Comparison of ENCODE assay signal across 17 mouse cellular contexts in the genomic region with DNA sequence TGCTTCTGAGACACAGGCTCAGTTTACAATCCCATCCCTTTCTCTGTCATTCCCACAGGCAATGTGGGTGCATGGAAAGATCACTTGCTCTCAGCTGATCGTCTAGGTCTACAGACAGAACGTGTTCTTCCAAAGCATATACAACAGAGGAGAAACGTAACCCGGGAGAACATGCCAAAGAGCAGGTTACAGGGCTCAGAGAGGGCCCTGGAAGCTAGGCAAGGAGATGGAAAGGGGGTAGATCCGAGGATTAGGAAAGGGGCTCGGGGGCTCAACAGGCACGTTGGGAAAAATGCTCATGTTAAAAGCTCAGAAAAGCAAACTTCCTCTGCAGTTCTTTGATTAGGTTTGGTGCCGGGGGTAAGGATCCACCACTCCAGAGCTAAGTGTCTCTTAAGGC. TPM values are rescaled to one million over a fixed set of nuclear protein-coding genes. Genes with fewer than 3 reads are reported as not detected.
"Had no signal": no experiment of that assay in that cellular context is flagged by ENCODE, and none has a peak within 500 bp of the region (broad histone marks: within the 10 kb centered on the region; RNA-seq: fewer than 3 reads in every experiment).

No protein-coding gene starts in this region.

- H3K9ac ChIP-seq: neural tube, embryonic 13.5 days; neural tube, embryonic 15.5 days; stomach, embryonic 15.5 days had no signal

- DNase-seq: retina, postnatal 1 day; right cerebral cortex, adult 18-20 months; right cerebral cortex, postnatal 14 days; right cerebral cortex, postnatal 25 days; right cerebral cortex, postnatal 4 days; spleen, adult 18-20 months; thymus, adult 18-20 months; thymus, adult 2 months; thymus, postnatal 14 days; thymus, postnatal 25 days; thymus, postnatal 36 days; thymus, postnatal 4 days had no signal

- H3K4me3 ChIP-seq: neural tube, embryonic 13.5 days; neural tube, embryonic 15.5 days; stomach, embryonic 15.5 days had no signal

- H3K9me3 ChIP-seq: neural tube, embryonic 13.5 days; neural tube, embryonic 15.5 days; stomach, embryonic 15.5 days had no signal

- H3K4me2 ChIP-seq: neural tube, embryonic 13.5 days; neural tube, embryonic 15.5 days; stomach, embryonic 15.5 days had no signal

- H3K27ac ChIP-seq: neural tube, embryonic 13.5 days; neural tube, embryonic 15.5 days; stomach, embryonic 15.5 days; stomach, postnatal 0 days had no signal

- H3K36me3 ChIP-seq: stomach, embryonic 15.5 days had no signal

- H3K4me1 ChIP-seq: neural tube, embryonic 13.5 days; neural tube, embryonic 15.5 days; stomach, embryonic 15.5 days had no signal

RNA-seq across cellular contexts. Expression of gene Celf6, which starts 23.9 kb away (rescaled TPM):
- total RNA-seq: neutrophil, adult 5-6 weeks had no signal
- polyA plus RNA-seq: thymus, adult 2 months had no signal
